Mouse (Mus musculus) A20 (cell line): ENCODE data around the gene Clgn.
"Not testable (repeated sequence)": the region's sequence is repeated elsewhere in the genome, so short reads cannot be mapped to it uniquely, and the experiment has no call there.

Experiments
- DNase-seq: peaks from one replicate; pipeline ENCODE4 v3.0.0-alpha.2; 2011; ENCODE audit warnings: low read depth, low spot score

The Clgn gene

GRCm38 (mm10) chr8:83423032-83423825 lies 33.6 kb downstream of the Clgn start:
- DNase-seq, result no peak

GRCm38 (mm10) chr8:83425202-83425601 lies 35.5 kb downstream of the Clgn start:
- DNase-seq, result no peak

GRCm38 (mm10) chr8:83426104-83426759 lies 36.6 kb downstream of the Clgn start:
- DNase-seq, result no peak

- no peak for DNase-seq
These were observed 37.3 kb downstream of the Clgn start for GRCm38 (mm10) chr8:83426949-83427348.

- DNase-seq, result not testable (repeated sequence)
These were observed 39.0 kb downstream of the Clgn start for GRCm38 (mm10) chr8:83428621-83429020.

GRCm38 (mm10) chr8:83429071-83429524 lies 39.4 kb downstream of the Clgn start:
- DNase-seq, result peak; percentile 16

- DNase-seq, result no peak
These were observed 47.4 kb downstream of the Clgn start for GRCm38 (mm10) chr8:83437077-83437476.

GRCm38 (mm10) chr8:83441656-83442242 lies 52.1 kb downstream of the Clgn start:
- no peak for DNase-seq

- peak; percentile 98 for DNase-seq
These were observed 52.8 kb downstream of the Clgn start for GRCm38 (mm10) chr8:83442243-83443051.

- DNase-seq, result peak; percentile 6
These were observed 53.4 kb downstream of the Clgn start for GRCm38 (mm10) chr8:83443052-83443400.

- DNase-seq, result peak; percentile 44
These were observed 60.3 kb downstream of the Clgn start for GRCm38 (mm10) chr8:83449960-83450359.

GRCm38 (mm10) chr8:83451056-83451455 lies 61.4 kb downstream of the Clgn start:
- DNase-seq, result peak; percentile 36

GRCm38 (mm10) chr8:83457121-83457520 lies 67.5 kb downstream of the Clgn start:
- no peak for DNase-seq

GRCm38 (mm10) chr8:83458222-83458621 lies 68.6 kb downstream of the Clgn start, which contains the start of gene Scoc:
Scoc (minus strand) TSS chr8:83458391.
- no peak for DNase-seq

- DNase-seq, result no peak
These were observed 69.9 kb downstream of the Clgn start for GRCm38 (mm10) chr8:83459606-83460005.
